Mouse (Mus musculus) erythroblast, embryonic 14.5 days (primary cell): ENCODE results near the gene Pllp.

Source experiments
- GATA1 ChIP-seq: IDR thresholded peaks from 2 replicates; pipeline ENCODE4 v1.6.1; 2012; ENCODE audit warnings: low read length, inconsistent platforms, mixed read lengths
- TAL1 ChIP-seq: IDR thresholded peaks from 3 replicates; pipeline ENCODE4 v1.6.1; 2012; ENCODE audit warnings: low read length, inconsistent platforms, mixed read lengths

GRCm38 (mm10) chr8:94699366-94699765, 3.3 kb upstream of the Pllp start:
- TF ChIP-seq GATA1, result no peak
- TF ChIP-seq TAL1, result no peak
